In genomic region chr2:32877761-32878393, GRCm38 (mm10) we compare ENCODE assay signal across 9 mouse cellular contexts. TPM values are rescaled to one million over a fixed set of nuclear protein-coding genes. Genes with fewer than 3 reads are reported as not detected.
DNase-seq lines count a peak whose midpoint lies in the region; ATAC-seq lines count a peak whose summit lies in the region.
"Had no signal": no experiment of that assay in that cellular context is flagged by ENCODE, and none has a peak within 500 bp of the region (broad histone marks: within the 10 kb centered on the region; RNA-seq: fewer than 3 reads in every experiment).

No protein-coding gene starts in this region.

- no peak for DNase-seq in heart, adult 8-10 months (ENCODE audit: low spot score)
- DNase-seq in forebrain, embryonic 10.5 days (ENCODE audit: extremely low spot score, low spot score), result no peak
- no peak for DNase-seq in ovary, postnatal 10 days (ENCODE audit: low spot score)
- no peak for DNase-seq in ovary, postnatal 14 days (ENCODE audit: low spot score)
- no peak for DNase-seq in thymus, adult 18-20 months
- DNase-seq: cerebellum, postnatal 36 days had no signal

- ATAC-seq in heart, embryonic 15.5 days (replicated peaks; ENCODE audit: insufficient number of reproducible peaks, insufficient read depth, low FRiP score, low read depth), result no peak
- ATAC-seq in limb, embryonic 15.5 days (ENCODE audit: insufficient number of reproducible peaks, low FRiP score, low TSS enrichment, low read depth), result no peak
- ATAC-seq in midbrain, embryonic 16.5 days, result no peak

- WGBS in heart, embryonic 15.5 days, result 38% methylated on average over 6 of the region's 6 CpGs
- 52% methylated on average over 6 of the region's 6 CpGs for WGBS in forebrain, embryonic 10.5 days
- WGBS in limb, embryonic 15.5 days, result 65% methylated on average over 6 of the region's 6 CpGs
- 70% methylated on average over 6 of the region's 6 CpGs for WGBS in midbrain, embryonic 16.5 days

- no peaks in the 10 kb centered on the region for H3K9me3 ChIP-seq in heart, embryonic 15.5 days (replicated peaks)
- H3K9me3 ChIP-seq in forebrain, embryonic 10.5 days, result no peaks in the 10 kb centered on the region
- H3K9me3 ChIP-seq in limb, embryonic 15.5 days, result no peaks in the 10 kb centered on the region
- no peaks in the 10 kb centered on the region for H3K9me3 ChIP-seq in midbrain, embryonic 16.5 days (replicated peaks; ENCODE audit: control insufficient read depth, low read length, poor library complexity, severe bottlenecking)

- peak overlapping the region; percentile 89 for H3K4me3 ChIP-seq in heart, embryonic 15.5 days
- peak overlapping the region; percentile 83 for H3K4me3 ChIP-seq in forebrain, embryonic 10.5 days
- H3K4me3 ChIP-seq in limb, embryonic 15.5 days, result peak overlapping the region; percentile 75
- peak overlapping the region; percentile 89 for H3K4me3 ChIP-seq in midbrain, embryonic 16.5 days (ENCODE audit: low read depth, low read length)

- no peaks in the 10 kb centered on the region for H3K27me3 ChIP-seq in heart, embryonic 15.5 days
- peaks cover 13% of the 10 kb centered on the region for H3K27me3 ChIP-seq in forebrain, embryonic 10.5 days (ENCODE audit: poor library complexity, severe bottlenecking)
- H3K27me3 ChIP-seq in limb, embryonic 15.5 days, result no peaks in the 10 kb centered on the region
- no peaks in the 10 kb centered on the region for H3K27me3 ChIP-seq in midbrain, embryonic 16.5 days (ENCODE audit: control insufficient read depth, insufficient read depth, low read depth, low read length)

- H3K4me1 ChIP-seq in heart, embryonic 15.5 days (replicated peaks), result peaks cover 77% of the 10 kb centered on the region
- H3K4me1 ChIP-seq in forebrain, embryonic 10.5 days, result peaks cover 94% of the 10 kb centered on the region
- peaks cover 79% of the 10 kb centered on the region for H3K4me1 ChIP-seq in limb, embryonic 15.5 days
- peaks cover 67% of the 10 kb centered on the region for H3K4me1 ChIP-seq in midbrain, embryonic 16.5 days (ENCODE audit: control insufficient read depth, insufficient read depth, low read length)

- H3K9ac ChIP-seq in heart, embryonic 15.5 days, result peak overlapping the region; percentile 88
- H3K9ac ChIP-seq in limb, embryonic 15.5 days, result peak overlapping the region; percentile 82; the same call in 1 of the 2 replicates
- peak overlapping the region; percentile 99 for H3K9ac ChIP-seq in midbrain, embryonic 16.5 days (ENCODE audit: low read depth, low read length)

- peak overlapping the region; percentile 79 for H3K4me2 ChIP-seq in heart, embryonic 15.5 days
- H3K4me2 ChIP-seq in limb, embryonic 15.5 days, result peak overlapping the region; percentile 73
- H3K4me2 ChIP-seq in midbrain, embryonic 16.5 days (ENCODE audit: low read length), result peak overlapping the region; percentile 96

- no peaks in the 10 kb centered on the region for H3K36me3 ChIP-seq in heart, embryonic 15.5 days
- H3K36me3 ChIP-seq in forebrain, embryonic 10.5 days (replicated peaks), result no peaks in the 10 kb centered on the region
- H3K36me3 ChIP-seq in limb, embryonic 15.5 days, result no peaks in the 10 kb centered on the region
- H3K36me3 ChIP-seq in midbrain, embryonic 16.5 days (ENCODE audit: control insufficient read depth, insufficient read depth, low read length), result no peaks in the 10 kb centered on the region

- H3K27ac ChIP-seq in heart, embryonic 15.5 days, result peak overlapping the region; percentile 96
- 0 out of 2 replicates have a peak overlapping the region, but pooled peaks have one; percentile 98 for H3K27ac ChIP-seq in forebrain, embryonic 10.5 days
- peak overlapping the region; percentile 89 for H3K27ac ChIP-seq in limb, embryonic 15.5 days
- no peak overlapping the region for H3K27ac ChIP-seq in midbrain, embryonic 16.5 days (ENCODE audit: low read length)

RNA-seq across cellular contexts. Expression of gene Fam129b, which starts 2.0 kb away (rescaled TPM):
- polyA plus RNA-seq in heart, embryonic 15.5 days (2015; fragmentation: Nextera tagmentation; extraction: Ambion mirVana), result 43.0 and 57.4 TPM in 2 replicates
- total RNA-seq in heart, adult 8-10 months (2022), result 10 to 100 TPM; 19.1 to 26.8 (median 22.6) TPM
- 22.8 and 25.3 TPM in 2 replicates for polyA plus RNA-seq in forebrain, embryonic 10.5 days (2016; fragmentation: Nextera tagmentation; extraction: Ambion mirVana)
- polyA plus RNA-seq in limb, embryonic 15.5 days (2015; fragmentation: Nextera tagmentation; extraction: Ambion mirVana), result 138 and 152 TPM in 2 replicates
- polyA plus RNA-seq in midbrain, embryonic 16.5 days (2015; fragmentation: Nextera tagmentation; extraction: Ambion mirVana), result 25.3 and 27.4 TPM in 2 replicates

RNA-seq across cellular contexts. Expression of gene Stxbp1, which starts 30.8 kb away (rescaled TPM):
- 23.8 and 28.3 TPM in 2 replicates for polyA plus RNA-seq in heart, embryonic 15.5 days (2015; fragmentation: Nextera tagmentation; extraction: Ambion mirVana)
- 10 to 100 TPM in 3 of 4 experiments, 1 to 10 TPM in 1; 8.5 to 10.8 (median 10.5) TPM for total RNA-seq in heart, adult 8-10 months (2022)
- polyA plus RNA-seq in forebrain, embryonic 10.5 days (2016; fragmentation: Nextera tagmentation; extraction: Ambion mirVana), result 18.7 and 20.8 TPM in 2 replicates
- 16.7 and 17.9 TPM in 2 replicates for polyA plus RNA-seq in limb, embryonic 15.5 days (2015; fragmentation: Nextera tagmentation; extraction: Ambion mirVana)
- polyA plus RNA-seq in midbrain, embryonic 16.5 days (2015; fragmentation: Nextera tagmentation; extraction: Ambion mirVana), result 340 and 389 TPM in 2 replicates

Comparison
In these comparisons a context has a peak if more than half of its experiments do, and no peak if none do; other contexts are left out.
1. RNA of gene Stxbp1, which starts 30.8 kb away (polyA plus RNA-seq): 340 to 389 TPM in midbrain, embryonic 16.5 days; 23.8 to 28.3 TPM in heart, embryonic 15.5 days, 18.7 to 20.8 TPM in forebrain, embryonic 10.5 days and 16.7 to 17.9 TPM in limb, embryonic 15.5 days; every median in the first group is over 10 times any median in the second.
2. Peak in every context shown above with its lines, with median percentiles within 50 percentile points of each other: H3K4me2 ChIP-seq, H3K4me3 ChIP-seq and H3K9ac ChIP-seq.